Mouse (Mus musculus) E14TG2a.4 (cell line): Measurements from ENCODE around the gene Irf2bpl.

ENCODE experiments used
- CTCF ChIP-seq: conservative IDR thresholded peaks from 2 replicates; pipeline ENCODE4 v1.5.1; 2014; ENCODE audit warnings: low read length
- NANOG ChIP-seq: IDR thresholded peaks from 2 replicates; pipeline ENCODE4 v1.6.1; 2014; ENCODE audit warnings: borderline replicate concordance, low read length, mixed read lengths
- POU5F1 ChIP-seq: IDR thresholded peaks from 2 replicates; pipeline ENCODE4 v1.6.1; 2014; ENCODE audit warnings: low read length, borderline replicate concordance

DNA sequence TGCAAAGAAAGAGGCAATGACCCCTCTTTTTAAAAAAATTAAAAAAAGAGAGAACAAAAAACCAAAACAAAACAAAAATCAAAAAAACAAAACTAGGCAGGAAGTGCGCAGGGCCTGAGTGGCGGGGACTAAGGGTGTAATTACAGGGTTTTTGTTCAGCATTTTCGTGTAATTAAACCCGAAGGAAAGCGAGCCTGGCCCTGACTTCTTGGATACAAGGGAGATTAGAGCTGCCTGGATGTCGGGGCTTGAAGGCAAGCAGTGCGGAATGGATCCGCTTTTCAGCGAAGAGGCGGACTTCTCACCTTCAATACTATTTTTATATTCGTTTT, 6.8 kb upstream of the Irf2bpl start:
- TF ChIP-seq CTCF, result no peak
- TF ChIP-seq POU5F1, result no peak
- no peak for TF ChIP-seq NANOG
